Mouse (Mus musculus): ENCODE results near the gene Sec14l3. TPM values are rescaled to one million over a fixed set of nuclear protein-coding genes. Genes with fewer than 3 reads are reported as not detected.

The Sec14l3 gene
- total and polyA plus RNA-seq, 2 experiments from 2014 or later: 1.8 to 5.1 TPM

DNA sequence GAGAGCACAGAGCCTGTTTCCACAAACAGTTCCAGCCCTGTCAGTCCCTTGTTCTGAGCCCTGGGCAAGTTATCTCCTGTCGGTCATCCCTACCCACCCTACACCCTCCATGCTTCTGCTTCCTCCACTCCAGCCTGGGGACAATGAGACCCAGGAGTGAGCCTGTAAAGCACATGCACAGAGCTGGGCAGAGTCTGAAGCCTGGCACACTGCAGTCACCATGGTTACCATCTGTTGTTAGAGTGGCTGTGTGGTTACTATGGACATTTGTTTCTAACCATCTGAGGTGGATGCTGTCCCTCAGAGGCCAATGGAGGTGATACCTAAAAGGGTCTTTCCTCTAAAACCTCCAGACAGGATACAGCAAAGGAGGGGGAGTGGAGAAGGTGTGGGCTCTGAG is 5.0 kb downstream of the Sec14l3 start:
- no peaks in the 10 kb centered on the region for H3K9me3 ChIP-seq (ENCODE audit: low read length)
- H3K4me2 ChIP-seq (ENCODE audit: low read depth, low read length, poor library complexity, severe bottlenecking): no peak overlapping the region
- no peaks in the 10 kb centered on the region for H3K36me3 ChIP-seq (ENCODE audit: insufficient read depth, low read length)
- WGBS: 32% methylated on average over 1 of the region's 1 CpGs
- DNase-seq (ENCODE audit: low spot score): peak; percentile 63
- peak; percentile 70; the same call in 1 of the 2 replicates for ATAC-seq (ENCODE audit: low FRiP score)
- no peaks in the 10 kb centered on the region for H3K27me3 ChIP-seq (ENCODE audit: insufficient read depth, low read length)
- H3K4me3 ChIP-seq (ENCODE audit: low read depth, low read length): no peak overlapping the region
- H3K4me1 ChIP-seq (ENCODE audit: insufficient read depth, low read length): peaks cover 5% of the 10 kb centered on the region; the same call in 1 of the 2 replicates
- no peak overlapping the region for H3K27ac ChIP-seq (ENCODE audit: low read depth, low read length)
- no peak overlapping the region for H3K9ac ChIP-seq (replicated peaks; ENCODE audit: low read length, poor library complexity, severe bottlenecking)
- no peak for TF ChIP-seq CTCF (IDR thresholded peaks at IDR 0.05)

DNA sequence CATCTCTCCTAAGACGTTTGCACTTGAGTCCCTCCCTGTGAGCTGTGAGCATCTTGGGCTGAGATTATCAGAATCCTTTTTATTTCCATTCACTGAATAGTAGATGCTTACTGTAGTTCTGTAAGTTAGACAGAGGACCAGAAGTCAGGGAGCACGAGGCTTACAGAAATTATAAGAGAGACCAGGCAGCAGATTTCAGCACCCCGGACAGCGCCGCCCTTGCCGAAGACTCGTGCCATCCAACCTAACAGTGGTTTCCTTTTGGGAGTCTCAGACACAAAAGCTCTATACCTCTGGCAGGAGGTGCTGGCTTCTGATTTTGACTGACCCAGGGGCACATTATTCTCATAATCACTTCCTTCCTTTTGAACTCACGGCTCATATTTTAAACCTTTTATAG is 12.0 kb downstream of the Sec14l3 start:
- Histone ChIP-seq H3K9ac (replicated peaks; ENCODE audit: low read length, poor library complexity, severe bottlenecking) (no peak overlapping the region), H3K9me3 (ENCODE audit: low read length) (no peaks in the 10 kb centered on the region), H3K36me3 (ENCODE audit: insufficient read depth, low read length) (no peaks in the 10 kb centered on the region), H3K27me3 (ENCODE audit: insufficient read depth, low read length) (no peaks in the 10 kb centered on the region), H3K4me2 (ENCODE audit: low read depth, low read length, poor library complexity, severe bottlenecking) (no peak overlapping the region), H3K4me1 (ENCODE audit: insufficient read depth, low read length) (no peaks in the 10 kb centered on the region), H3K4me3 (ENCODE audit: low read depth, low read length) (no peak overlapping the region), H3K27ac (ENCODE audit: low read depth, low read length) (no peak overlapping the region)
- no peak for ATAC-seq (ENCODE audit: low FRiP score)
- DNase-seq (ENCODE audit: low spot score): no peak
- WGBS: 16% methylated on average over 8 of the region's 8 CpGs
- TF ChIP-seq CTCF (IDR thresholded peaks at IDR 0.05): no peak

DNA sequence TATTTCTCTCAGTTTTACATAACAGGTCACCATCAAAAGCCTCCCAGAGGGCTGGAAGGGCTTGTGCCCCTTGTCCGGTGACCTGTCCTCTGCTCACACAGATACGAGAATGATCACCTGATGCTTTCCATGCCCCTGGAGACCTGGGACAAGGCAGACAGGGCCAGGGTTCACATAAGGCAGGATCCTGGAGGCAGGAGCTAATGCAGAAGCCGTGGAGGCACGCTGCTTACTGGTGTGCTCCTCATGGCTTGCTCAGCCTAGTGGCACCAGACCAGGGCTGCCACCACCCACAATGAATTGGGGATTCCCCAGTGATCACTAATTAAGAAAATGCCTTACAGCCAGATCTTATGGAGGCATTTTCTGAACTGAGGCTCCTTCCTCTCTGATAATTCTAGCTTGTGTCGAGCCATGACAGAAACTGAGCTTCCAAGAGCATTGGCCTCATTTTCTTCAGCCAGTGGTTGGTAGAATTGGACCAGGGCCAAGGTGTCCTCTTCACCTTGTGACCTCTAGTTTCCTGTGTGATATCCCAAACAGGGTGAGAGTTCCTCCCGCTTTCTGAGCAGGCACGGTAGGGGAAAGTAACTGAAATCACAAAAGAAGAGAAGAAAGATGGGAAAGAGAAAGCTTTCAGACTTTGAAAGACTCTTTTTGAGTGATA is 13.8 kb downstream of the Sec14l3 start:
- H3K9ac ChIP-seq (replicated peaks; ENCODE audit: low read length, poor library complexity, severe bottlenecking): no peak overlapping the region
- DNase-seq (ENCODE audit: low spot score) (no peak), ATAC-seq (ENCODE audit: low FRiP score) (no peak)
- H3K27ac ChIP-seq (ENCODE audit: low read depth, low read length): no peak overlapping the region
- H3K27me3 ChIP-seq (ENCODE audit: insufficient read depth, low read length): no peaks in the 10 kb centered on the region
- no peaks in the 10 kb centered on the region for H3K36me3 ChIP-seq (ENCODE audit: insufficient read depth, low read length)
- H3K4me1 ChIP-seq (ENCODE audit: insufficient read depth, low read length): no peaks in the 10 kb centered on the region
- no peak overlapping the region for H3K4me2 ChIP-seq (ENCODE audit: low read depth, low read length, poor library complexity, severe bottlenecking)
- no peak for TF ChIP-seq CTCF (IDR thresholded peaks at IDR 0.05)
- no peaks in the 10 kb centered on the region for H3K9me3 ChIP-seq (ENCODE audit: low read length)
- 77% methylated on average over 7 of the region's 7 CpGs for WGBS
- H3K4me3 ChIP-seq (ENCODE audit: low read depth, low read length): no peak overlapping the region

DNA sequence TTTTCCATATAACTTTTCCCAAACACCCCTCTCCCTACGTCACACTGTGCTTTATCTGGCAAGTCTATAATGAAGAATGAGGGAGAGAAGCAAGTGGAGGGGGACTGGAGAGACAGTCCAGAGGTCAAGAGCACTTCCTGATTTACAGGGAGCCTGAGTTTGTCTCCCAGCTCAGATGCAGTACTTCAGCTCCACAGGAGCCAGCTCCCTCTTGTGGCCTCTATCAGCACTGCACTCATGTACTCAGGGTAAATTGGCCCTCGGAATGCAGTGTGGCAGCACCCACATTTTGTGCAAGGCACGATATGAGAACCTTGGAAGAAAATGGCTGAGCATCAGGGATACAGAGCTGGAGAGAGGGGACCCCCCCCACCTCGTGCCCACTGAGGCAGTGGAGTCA is 15.6 kb downstream of the Sec14l3 start:
- no peak for ATAC-seq (ENCODE audit: low FRiP score)
- no peak overlapping the region for H3K9ac ChIP-seq (replicated peaks; ENCODE audit: low read length, poor library complexity, severe bottlenecking)

DNA sequence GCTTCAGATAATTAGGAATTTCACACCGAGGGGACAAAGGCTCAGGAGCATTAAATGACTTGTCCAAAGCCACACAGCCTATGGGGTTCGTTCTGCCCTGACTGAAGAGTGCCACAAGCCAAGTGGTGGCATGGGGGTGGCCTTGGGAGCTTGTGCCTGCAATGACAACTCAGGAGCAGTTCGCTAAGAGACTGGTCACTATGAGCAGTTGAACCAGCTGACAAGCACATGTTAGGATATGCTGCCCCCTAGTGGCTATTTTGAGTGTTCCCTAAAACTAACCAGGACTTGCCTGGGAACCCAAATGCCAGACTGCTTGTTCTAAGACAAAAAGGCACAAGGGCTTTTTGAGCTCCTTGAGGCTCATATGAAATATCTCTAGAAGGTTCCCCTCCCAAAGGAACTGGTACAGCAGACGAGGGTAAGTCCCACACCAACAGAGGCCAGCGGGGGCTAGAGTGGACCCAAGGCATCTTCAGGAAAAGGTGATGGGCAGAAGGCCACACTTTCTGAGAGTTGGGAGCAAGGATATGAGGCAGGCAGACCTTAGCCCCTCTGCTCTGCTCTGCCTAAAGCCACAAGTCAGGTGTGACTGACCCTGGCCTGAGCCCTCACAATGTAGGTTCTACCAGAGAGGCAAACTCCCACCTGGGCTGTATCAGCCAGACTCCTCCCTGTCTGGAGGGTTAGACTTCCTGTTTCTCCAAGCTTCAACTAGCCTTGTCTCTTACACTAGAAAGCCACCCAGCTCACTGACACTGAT is 18.9 kb downstream of the Sec14l3 start:
- Histone ChIP-seq H3K4me1 (ENCODE audit: insufficient read depth, low read length) (no peaks in the 10 kb centered on the region), H3K9ac (replicated peaks; ENCODE audit: low read length, poor library complexity, severe bottlenecking) (no peak overlapping the region), H3K9me3 (ENCODE audit: low read length) (no peaks in the 10 kb centered on the region), H3K27ac (ENCODE audit: low read depth, low read length) (no peak overlapping the region), H3K4me2 (ENCODE audit: low read depth, low read length, poor library complexity, severe bottlenecking) (no peak overlapping the region), H3K27me3 (ENCODE audit: insufficient read depth, low read length) (no peaks in the 10 kb centered on the region), H3K36me3 (ENCODE audit: insufficient read depth, low read length) (no peaks in the 10 kb centered on the region), H3K4me3 (ENCODE audit: low read depth, low read length) (no peak overlapping the region)
- DNase-seq (ENCODE audit: low spot score) (peak; percentile 93), ATAC-seq (ENCODE audit: low FRiP score) (peak; percentile 47; the same call in 1 of the 2 replicates)
- 36% methylated on average over 5 of the region's 5 CpGs for WGBS
- peak; percentile 92 for TF ChIP-seq CTCF (IDR thresholded peaks at IDR 0.05)

More for the DNA sequence above, 15.6 kb downstream of the Sec14l3 start:
- DNase-seq (ENCODE audit: low spot score): peak; percentile 56
- Histone ChIP-seq H3K36me3 (ENCODE audit: insufficient read depth, low read length) (no peaks in the 10 kb centered on the region), H3K27me3 (ENCODE audit: insufficient read depth, low read length) (no peaks in the 10 kb centered on the region), H3K4me2 (ENCODE audit: low read depth, low read length, poor library complexity, severe bottlenecking) (no peak overlapping the region), H3K4me3 (ENCODE audit: low read depth, low read length) (no peak overlapping the region), H3K27ac (ENCODE audit: low read depth, low read length) (no peak overlapping the region), H3K9me3 (ENCODE audit: low read length) (no peaks in the 10 kb centered on the region), H3K4me1 (ENCODE audit: insufficient read depth, low read length) (no peaks in the 10 kb centered on the region)
- TF ChIP-seq CTCF (IDR thresholded peaks at IDR 0.05): peak; percentile 87
- 15% methylated on average over 4 of the region's 4 CpGs for WGBS

DNA sequence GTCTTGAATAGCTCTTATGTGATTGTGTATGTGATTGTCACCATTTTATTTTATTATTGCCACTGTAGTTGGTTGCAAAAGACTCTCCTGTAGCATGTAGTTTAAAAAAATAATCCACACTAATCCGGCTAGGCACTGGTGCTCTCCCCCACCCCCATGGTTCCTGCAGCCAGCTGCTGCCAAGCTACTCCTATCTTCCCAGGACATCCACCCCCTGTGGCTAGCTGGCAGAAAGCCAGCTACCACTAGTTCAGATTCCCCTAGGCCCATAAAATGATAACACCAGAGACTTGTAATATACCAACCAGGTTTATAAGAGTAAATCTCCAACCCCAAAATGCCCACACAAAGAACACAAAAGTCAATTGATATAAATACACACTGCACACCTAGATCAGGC is 21.6 kb downstream of the Sec14l3 start:
- Histone ChIP-seq H3K36me3 (ENCODE audit: insufficient read depth, low read length) (0 out of 2 replicates have a peak, but pooled peaks cover 4% of the 10 kb centered on the region), H3K27me3 (ENCODE audit: insufficient read depth, low read length) (no peaks in the 10 kb centered on the region), H3K4me3 (ENCODE audit: low read depth, low read length) (no peak overlapping the region), H3K27ac (ENCODE audit: low read depth, low read length) (no peak overlapping the region), H3K9ac (replicated peaks; ENCODE audit: low read length, poor library complexity, severe bottlenecking) (no peak overlapping the region), H3K4me1 (ENCODE audit: insufficient read depth, low read length) (no peaks in the 10 kb centered on the region), H3K4me2 (ENCODE audit: low read depth, low read length, poor library complexity, severe bottlenecking) (no peak overlapping the region), H3K9me3 (ENCODE audit: low read length) (no peaks in the 10 kb centered on the region)
- no peak for ATAC-seq (ENCODE audit: low FRiP score)
- 32% methylated on average over 1 of the region's 1 CpGs for WGBS
- DNase-seq (ENCODE audit: low spot score): no peak
- no peak for TF ChIP-seq CTCF (IDR thresholded peaks at IDR 0.05)
